Mouse (Mus musculus) spleen, postnatal 36 days (tissue): Measurements from ENCODE around the gene Trub1.

Experiments used
- DNase-seq, 2 experiments: peaks; one replicate each; pipeline ENCODE4 v3.0.0; 2022; ENCODE audit warnings: low spot score in 2 of 2, mixed read lengths in 1 of 2

The Trub1 gene

DNA sequence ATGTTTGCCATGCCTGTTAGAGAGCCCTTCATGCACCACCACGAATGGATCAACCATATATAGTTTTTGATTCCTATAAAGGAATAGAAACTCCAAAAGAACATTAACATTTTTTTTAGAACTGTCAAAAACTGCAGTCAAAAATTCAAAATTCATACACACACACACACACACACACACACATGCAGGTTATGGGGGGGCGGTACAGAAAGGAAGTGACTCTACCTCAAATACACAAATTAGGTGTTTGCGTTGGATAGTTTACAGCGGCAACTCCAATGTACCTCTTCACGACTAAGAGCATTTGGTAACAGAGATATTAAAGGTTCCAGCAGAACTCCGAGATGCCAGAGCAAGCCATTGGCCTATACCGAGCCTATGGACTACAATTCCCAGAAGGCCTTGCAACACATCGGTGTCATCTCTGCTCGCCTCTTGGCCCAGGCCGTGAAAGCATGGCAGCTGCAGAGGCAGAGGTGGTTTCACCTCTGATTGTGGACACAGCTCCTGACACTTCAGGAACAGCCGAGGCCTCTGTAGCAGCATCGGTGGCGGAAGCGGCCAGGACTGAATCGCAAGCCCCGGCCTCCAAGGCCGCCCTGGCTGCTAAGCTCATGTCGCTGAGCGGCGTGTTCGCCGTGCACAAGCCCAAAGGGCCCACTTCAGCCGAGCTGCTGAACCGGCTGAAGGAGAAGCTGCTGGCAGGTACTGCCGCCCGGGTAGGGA lies at the start of gene Trub1:
Gene Trub1, plus strand, starts transcription at position 421 of the 726 bp plus-strand sequence.
- peak; percentile 78 to 82 for DNase-seq

DNA sequence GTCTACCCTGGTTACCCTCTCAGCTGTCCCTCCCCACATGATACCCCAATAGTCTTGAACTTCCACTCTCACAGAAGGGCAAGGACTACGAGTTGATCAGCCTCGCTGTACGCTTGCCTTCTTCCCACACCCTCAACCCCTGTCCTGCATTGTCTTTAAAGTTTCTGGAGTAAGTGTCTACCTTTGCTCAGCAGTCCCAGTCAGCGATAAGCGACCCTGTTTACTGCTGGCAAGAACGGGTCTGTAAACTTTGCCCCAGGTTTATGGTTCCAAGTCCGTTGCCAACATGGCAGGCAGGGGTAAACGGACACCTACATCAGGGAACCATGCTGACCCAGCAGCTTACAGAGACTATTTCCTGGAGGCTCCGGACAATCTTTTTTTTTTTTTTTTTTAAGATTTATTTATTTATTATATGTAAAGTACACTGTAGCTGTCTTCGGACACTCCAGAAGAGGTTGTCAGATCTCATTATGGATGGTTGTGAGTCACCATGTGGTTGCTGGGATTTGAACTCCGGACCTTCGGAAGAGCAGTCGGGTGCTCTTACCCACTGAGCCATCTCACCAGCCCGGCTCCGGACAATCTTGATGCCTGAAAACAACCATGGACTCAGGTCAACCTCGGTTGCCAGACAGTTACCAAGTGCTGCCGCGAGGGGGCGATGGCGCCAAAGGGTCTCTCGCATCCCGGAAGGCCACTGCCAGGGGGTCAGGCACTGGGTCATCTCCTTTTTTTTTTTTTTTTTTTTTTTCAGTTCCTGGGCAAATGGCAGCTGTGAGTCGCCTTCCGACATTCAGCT lies 48.8 kb upstream of the Trub1 start:
- DNase-seq, result peak; percentile 39 to 54

DNA sequence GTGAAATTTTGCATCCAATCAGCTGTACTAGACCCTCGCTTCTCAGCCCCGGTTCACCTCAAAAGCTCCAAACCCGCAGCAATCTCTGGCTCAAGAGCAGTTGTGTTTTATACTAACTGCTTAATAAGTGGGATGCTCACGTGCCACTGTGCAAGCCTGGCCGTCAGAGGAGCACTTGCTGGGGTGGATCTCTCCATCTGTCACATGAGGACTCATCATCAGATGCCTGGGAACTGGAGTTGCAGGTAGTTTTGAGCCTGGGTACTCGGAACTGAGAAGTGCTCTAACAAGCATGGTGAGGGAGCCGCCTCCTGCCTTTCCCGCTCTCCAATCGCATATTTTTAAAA lies 48.2 kb upstream of the Trub1 start:
- no peak for DNase-seq

- DNase-seq, result no peak
These were observed 44.8 kb upstream of the Trub1 start for GRCm38 (mm10) chr19:57407947-57408346.

DNA sequence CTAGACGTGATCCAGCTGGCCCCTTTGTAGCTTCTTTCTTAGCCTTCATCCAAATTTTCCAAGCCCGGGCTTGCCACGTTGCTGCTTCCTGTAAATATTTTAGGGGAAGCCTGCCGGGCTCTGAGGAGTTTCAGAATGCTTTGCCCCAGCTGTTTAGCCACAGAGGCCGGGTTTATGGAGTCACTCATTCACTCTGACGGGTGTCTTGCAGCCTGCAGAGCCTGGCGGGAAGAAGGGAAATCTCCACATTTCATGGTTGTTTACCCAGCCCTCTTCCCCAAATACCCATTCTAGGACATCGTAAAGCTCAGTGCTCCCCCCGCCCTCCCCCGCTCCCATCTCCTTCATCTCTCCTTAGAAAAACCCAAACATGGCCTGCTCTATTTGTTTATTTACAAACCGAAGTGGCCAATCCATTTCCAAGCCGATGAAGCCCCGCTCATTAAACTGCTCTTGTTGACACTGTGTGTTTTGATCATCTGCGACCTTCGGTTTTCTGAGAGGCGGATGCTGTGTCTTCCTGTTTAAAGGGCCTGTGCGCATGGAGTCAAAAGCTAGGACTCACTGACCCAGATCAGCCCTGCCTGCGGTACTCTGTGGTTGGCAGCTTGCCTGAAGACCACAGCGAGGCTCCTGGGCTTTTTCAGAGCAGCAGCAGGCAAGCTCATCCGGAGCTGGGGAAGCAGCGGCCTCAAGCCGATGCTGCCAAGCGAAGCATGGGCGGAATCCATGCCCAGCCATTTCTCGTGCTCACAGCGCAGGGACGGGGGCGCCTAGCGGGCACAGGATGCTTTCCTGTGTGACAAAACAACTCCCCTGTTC lies 41.1 kb upstream of the Trub1 start:
- peak; percentile 49 to 53 for DNase-seq

DNA sequence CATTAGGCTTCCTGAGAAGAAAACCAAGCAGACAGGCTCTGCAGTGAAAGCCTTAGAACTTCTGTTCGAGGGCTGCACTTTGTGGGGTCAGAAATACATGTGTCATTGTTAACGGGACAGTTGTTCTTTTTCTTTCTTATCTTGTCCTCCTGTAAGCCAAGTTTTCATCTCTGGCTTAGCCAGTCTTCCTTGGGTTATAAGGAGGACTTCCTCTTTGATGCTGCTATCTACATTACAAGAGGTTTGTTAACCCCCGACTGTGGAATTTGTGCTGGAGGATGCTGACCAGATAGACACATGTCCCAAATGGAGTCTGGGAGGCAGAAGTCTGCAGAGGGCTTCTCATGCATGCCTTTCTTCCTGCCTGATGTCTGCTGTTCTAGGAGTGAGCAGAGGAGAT lies 39.5 kb upstream of the Trub1 start:
- no peak for DNase-seq

DNA sequence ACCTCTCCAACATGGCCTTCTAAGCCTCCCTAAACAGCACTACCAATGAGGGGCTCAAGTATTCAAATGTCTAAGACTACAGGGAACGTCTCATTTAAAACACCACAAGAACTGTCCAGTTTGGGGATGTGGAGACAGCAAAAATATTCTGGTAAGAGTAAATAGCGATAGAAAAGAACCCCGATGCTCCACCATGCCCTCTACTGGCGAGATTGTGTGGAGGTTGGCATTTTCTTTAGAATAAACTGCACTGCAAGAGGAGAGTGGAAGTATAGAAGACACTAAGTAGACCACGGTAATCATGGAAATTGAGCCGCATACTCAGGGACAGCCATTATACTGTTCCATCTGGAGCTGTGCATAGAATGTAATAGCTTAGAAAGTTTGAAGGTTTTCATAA lies 38.8 kb upstream of the Trub1 start:
- no peak for DNase-seq

DNA sequence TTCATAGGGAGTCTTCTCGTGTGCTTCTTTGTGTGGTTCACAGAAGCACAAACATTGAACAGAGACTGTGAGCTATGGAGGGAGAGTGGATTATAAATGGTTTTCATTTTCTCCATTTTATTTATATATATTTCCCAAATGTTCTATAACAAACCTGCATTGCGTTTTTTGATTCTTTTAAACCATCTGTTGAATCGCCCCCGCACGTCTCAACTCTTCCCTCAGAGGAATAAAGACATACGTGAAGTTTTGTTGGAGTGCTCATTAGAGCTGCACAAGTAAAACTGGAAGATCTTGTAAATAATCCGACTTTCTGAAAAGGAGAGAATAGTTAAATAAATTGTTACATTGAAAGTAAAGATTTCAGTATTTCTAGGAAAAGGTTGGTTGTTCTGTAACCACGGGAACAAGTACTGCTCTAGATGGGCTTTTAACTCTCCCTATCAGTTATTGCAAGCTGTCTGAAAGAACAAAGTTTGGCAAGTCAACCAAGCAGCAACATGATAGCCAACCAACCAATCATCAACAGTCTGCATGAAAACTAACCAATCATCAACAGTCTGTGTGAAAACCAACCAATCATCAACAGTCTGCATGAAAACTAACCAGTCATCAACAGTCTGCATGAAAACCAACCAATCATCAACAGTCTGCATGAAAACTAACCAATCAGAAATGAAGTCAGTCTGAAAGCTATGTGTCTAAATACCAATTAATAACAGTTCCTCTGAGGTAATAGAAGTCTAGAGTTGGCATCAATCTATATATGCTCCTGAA lies 37.5 kb upstream of the Trub1 start:
- no peak for DNase-seq

DNA sequence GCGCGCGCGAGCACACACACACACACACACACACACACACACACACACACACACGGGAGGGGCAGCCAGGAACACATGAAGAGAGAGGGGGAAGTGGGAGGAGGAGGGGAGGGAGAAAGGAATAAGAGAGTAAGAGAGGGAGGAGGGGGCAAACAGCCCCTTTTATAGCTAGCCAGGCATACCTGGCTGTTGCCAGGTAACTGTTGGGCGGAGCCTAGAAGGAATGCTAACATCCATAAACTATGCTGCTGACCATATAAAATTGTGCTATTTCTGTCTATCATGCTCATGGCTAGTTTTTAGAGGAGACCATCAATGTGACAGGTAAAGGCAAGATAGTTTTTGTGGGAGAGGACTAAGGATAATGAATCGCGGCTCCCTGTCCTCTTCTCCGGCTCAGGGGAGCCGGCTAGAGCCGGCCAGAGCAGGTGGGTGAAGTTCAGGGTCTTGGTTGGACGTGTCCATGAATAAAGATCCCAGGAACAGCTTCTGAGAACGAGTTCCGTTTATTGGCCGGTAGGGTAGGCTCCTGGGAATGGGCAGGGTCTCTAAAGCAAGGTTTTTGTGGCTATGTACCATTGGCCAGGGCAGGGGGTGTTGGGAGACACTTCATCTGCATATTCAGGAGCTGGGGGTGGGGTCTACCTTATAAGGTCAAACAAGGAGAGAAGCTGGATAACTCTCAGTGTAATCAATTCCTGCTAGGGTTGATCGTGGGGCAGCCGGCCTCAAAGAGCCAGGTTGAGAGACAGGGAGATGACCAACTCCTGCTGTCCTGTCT lies 34.7 kb upstream of the Trub1 start:
- DNase-seq, result no peak

DNA sequence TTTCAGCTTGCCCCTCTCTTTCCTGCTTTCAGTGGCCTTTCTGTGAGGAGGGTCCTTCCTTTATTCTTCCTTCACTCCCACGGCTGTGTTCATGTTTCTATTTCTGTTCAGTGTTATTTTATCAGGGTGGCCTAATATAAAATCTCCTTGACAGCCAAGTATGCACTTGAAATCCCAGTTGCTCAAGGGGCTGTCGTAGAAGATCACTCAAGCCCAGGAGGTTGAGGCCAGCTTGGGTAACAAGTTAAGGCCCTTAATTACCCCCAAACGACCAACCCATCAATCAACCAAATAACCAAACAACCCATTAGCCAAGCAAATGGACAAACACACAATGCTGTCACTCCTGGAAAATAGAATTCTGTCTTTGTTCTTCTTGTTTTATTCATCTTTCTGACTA lies 29.3 kb upstream of the Trub1 start:
- no peak for DNase-seq

GRCm38 (mm10) chr19:57425296-57425695 lies 27.4 kb upstream of the Trub1 start:
- DNase-seq, result no peak

DNA sequence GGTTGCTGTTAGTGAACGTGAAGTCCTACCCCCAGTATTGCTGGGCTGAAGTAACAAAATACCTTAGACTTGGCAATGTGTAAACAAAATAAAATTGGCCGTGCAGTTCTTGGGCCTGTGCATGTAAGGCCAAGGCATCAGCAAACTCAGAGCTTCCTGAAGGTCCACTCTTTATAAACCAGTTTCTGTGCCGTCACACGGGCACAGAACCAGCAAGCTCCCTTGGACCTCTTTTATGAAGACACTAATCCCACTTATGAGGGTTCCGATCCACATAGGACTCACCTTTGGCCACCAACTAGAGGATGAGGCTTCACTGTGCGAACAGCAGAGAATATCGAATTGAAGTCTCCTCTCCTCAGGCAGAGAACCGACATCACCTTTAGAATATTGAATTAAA lies 25.9 kb upstream of the Trub1 start:
- no peak for DNase-seq

GRCm38 (mm10) chr19:57427756-57428438 lies 24.8 kb upstream of the Trub1 start:
- no peak for DNase-seq

DNA sequence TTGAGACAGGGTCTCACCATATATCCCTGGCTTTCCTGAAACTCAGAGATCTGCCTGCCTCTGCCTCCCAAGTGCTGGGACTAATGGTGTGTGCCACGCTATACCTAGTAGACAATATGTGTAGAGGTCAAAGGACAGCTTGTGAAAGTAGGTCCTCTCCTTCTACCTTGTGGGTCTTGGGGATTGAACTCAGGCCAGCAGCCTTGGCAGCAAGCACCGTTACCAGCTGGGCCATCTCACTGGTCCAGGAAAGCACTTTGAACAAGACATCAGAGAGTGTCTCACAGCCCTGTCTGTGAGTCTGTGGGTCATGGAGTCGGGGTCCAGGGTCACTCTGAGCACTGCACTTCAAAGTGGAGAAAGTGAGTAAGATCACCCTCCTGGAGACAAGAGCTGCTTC lies 24.1 kb upstream of the Trub1 start:
- no peak for DNase-seq

- peak in 1 of 2 experiments; percentile 5 for DNase-seq
These were observed 22.8 kb upstream of the Trub1 start for GRCm38 (mm10) chr19:57429926-57430325.

- no peak for DNase-seq
These were observed 21.2 kb upstream of the Trub1 start for GRCm38 (mm10) chr19:57431476-57431875.

- DNase-seq, result no peak
These were observed 18.7 kb upstream of the Trub1 start for GRCm38 (mm10) chr19:57434024-57434423.

DNA sequence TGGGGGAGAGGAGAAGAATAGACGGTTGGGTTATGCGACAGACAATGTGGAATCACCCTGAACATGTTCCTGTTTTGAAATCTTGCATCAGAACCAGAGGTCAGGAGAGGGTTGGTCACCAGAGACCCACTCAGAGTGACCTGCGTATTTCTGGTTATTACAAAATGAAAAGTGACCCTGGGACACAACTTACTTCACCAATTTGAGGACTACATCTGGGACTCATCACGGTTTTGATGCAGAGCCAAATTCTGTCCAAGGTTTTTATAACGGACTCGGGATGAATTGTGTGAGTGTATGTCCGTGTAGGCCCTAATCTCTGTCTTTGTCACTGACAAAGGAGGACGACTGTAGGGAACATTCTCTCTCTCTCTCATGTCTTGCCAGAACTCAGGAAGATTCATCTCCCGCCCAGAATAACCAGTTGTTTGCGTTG lies 16.1 kb upstream of the Trub1 start:
- no peak for DNase-seq

- DNase-seq, result no peak
These were observed 15.7 kb upstream of the Trub1 start for GRCm38 (mm10) chr19:57437042-57437441.

DNA sequence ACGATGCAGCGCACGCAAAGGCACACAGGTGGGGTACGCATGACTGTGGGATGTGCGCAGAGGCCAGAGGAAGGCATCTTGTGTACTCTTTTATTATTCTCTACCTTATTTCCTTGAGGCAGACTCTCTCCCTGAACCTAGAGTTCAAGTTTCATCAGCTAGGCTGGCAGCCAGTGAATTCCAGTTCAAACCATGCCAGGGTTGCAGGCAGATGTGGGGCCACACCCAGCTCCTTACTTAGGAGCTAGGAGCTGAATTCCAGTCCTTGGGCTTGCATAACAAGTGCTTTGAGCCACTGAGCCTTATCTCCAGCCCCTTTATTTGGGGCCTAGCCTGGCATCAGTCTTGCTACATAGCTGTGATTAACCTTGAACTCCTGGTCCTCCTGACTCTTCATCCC lies 13.4 kb upstream of the Trub1 start:
- DNase-seq, result no peak
